14 mouse cellular contexts compared by ENCODE assay signal in the genomic region with DNA sequence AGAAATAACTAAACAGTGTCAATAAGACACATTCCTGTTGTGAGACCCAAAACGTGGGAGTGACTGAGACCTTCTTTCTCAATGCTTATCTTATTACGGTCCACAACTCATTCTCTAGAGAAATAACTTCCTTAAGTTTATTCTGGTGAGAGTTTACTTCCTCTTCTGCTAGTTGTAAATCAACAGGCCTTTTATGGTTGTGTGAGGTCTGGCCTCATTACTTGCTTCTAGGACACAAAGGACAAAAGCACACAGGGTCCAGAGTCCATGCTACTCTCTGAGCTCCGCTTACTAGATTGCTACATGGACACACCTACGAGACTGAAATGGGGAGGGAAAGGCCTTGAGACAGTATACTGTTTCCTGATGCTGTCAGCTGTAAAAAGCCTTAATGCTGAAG. TPM values are rescaled to one million over a fixed set of nuclear protein-coding genes. Genes with fewer than 3 reads are reported as not detected.
A peak's percentile ranks its signal among the peaks of the same experiment; 100 is the strongest.
DNase-seq lines count a peak whose midpoint lies in the region; TF ChIP-seq lines count a peak whose summit lies in the region.
"Had no signal": no experiment of that assay in that cellular context is flagged by ENCODE, and none has a peak within 500 bp of the region (broad histone marks: within the 10 kb centered on the region; RNA-seq: fewer than 3 reads in every experiment).

No protein-coding gene starts in this region.

- in situ Hi-C loops in CH12.LX (cut with MboI; ENCODE audit: low pct_ligation_motif_present, low pct_unique_long_range_greater_than_20kb, low sequenced_read_pairs) = no loop called here

- DNase-seq in gastrocnemius, adult 2 months = no peak
- DNase-seq in gastrocnemius, postnatal 36 days = no peak
- DNase-seq in CH12.LX (ENCODE audit: extremely low read depth) = peak; percentile 18
- DNase-seq in kidney, adult 8-10 months = peak; percentile 49 to 57
- no peak for DNase-seq in urinary bladder, postnatal 4 days (ENCODE audit: low spot score in 2 of 2)
- DNase-seq in embryo, embryonic 10 days (ENCODE audit: low spot score) = no peak
- no peak for DNase-seq in left cerebral cortex, postnatal 4 days

- H3K9ac ChIP-seq in CH12.LX (ENCODE audit: insufficient read depth, low read depth) = no peak overlapping the region
- H3K9ac ChIP-seq: heart, embryonic 12.5 days had no signal

- no peaks in the 10 kb centered on the region for H3K27me3 ChIP-seq in CH12.LX (replicated peaks)
- H3K27me3 ChIP-seq in megakaryocyte, embryonic 14.5 days (replicated peaks) = no peaks in the 10 kb centered on the region
- H3K27me3 ChIP-seq: heart, embryonic 12.5 days had no signal

- no peak for TF ChIP-seq CTCF in gastrocnemius, adult 2 months (IDR thresholded peaks at IDR 0.05)
- no peak for TF ChIP-seq CTCF in CH12.LX (conservative IDR thresholded peaks at IDR 0.05 in 1 of 2, IDR thresholded peaks at IDR 0.05 in 1 of 2; ENCODE audit: low read depth in 2 of 2, low read length in 2 of 2)

- H3K79me2 ChIP-seq in CH12.LX (replicated peaks; ENCODE audit: control insufficient read depth, extremely low read depth, insufficient read depth, poor library complexity, severe bottlenecking) = no peaks in the 10 kb centered on the region

- TF ChIP-seq EP300 in CH12.LX (IDR thresholded peaks at IDR 0.05; ENCODE audit: low read length) = no peak

- intact Hi-C loops in gastrocnemius, adult 2 months (cut with DNase I) = no loop called here
- intact Hi-C loops in gastrocnemius, postnatal 36 days (cut with DNase I) = no loop called here
- intact Hi-C loops in left cerebral cortex, postnatal 4 days (cut with DNase I) = no loop called here

- no peak overlapping the region for H3K27ac ChIP-seq in gastrocnemius, adult 2 months
- H3K27ac ChIP-seq in CH12.LX (ENCODE audit: insufficient read depth, low read depth) = no peak overlapping the region
- H3K27ac ChIP-seq: macrophage had no signal

- dilution Hi-C loops in CH12.LX (cut with MboI; ENCODE audit: extremely low pct_ligation_motif_present, extremely low pct_unique_long_range_greater_than_20kb, low sequenced_read_pairs) = no loop called here

- H3K36me3 ChIP-seq in CH12.LX (replicated peaks in 1 of 2; ENCODE audit: control insufficient read depth in 1 of 2, insufficient read depth in 1 of 2, low read length in 1 of 2) = peaks cover 0 to 4% of the 10 kb centered on the region in 2 experiments
- H3K36me3 ChIP-seq in megakaryocyte, embryonic 14.5 days (replicated peaks; ENCODE audit: low read length) = peaks cover 39% of the 10 kb centered on the region
- H3K36me3 ChIP-seq: G1E; heart, embryonic 12.5 days had no signal

- no peaks in the 10 kb centered on the region for H3K9me3 ChIP-seq in CH12.LX (replicated peaks; ENCODE audit: low read length)
- no peaks in the 10 kb centered on the region for H3K9me3 ChIP-seq in megakaryocyte, embryonic 14.5 days
- H3K9me3 ChIP-seq: G1E; heart, embryonic 12.5 days had no signal

- no peak for TF ChIP-seq POLR2A in CH12.LX (IDR thresholded peaks at IDR 0.05; ENCODE audit: low read depth, low read length)

- peaks cover 5 to 42% of the 10 kb centered on the region in 2 experiments; a peak in 3 of 4 replicates for H3K4me1 ChIP-seq in CH12.LX (ENCODE audit: control insufficient read depth in 1 of 2, insufficient read depth in 2 of 2)
- peaks cover 72% of the 10 kb centered on the region for H3K4me1 ChIP-seq in megakaryocyte, embryonic 14.5 days

- TF ChIP-seq RAD21 in CH12.LX (IDR thresholded peaks at IDR 0.05; ENCODE audit: low read depth, low read length) = no peak

- H3K4me3 ChIP-seq in gastrocnemius, adult 2 months = peak overlapping the region; percentile 7; the same call in 1 of the 2 replicates
- H3K4me3 ChIP-seq in CH12.LX (replicated peaks in 1 of 3; ENCODE audit: low read depth in 2 of 3, low read length in 2 of 3, poor library complexity in 1 of 3) = no peak overlapping the region
- peak overlapping the region; percentile 86 for H3K4me3 ChIP-seq in megakaryocyte, embryonic 14.5 days (replicated peaks)
- H3K4me3 ChIP-seq: erythroblast, embryonic 14.5 days; heart, embryonic 12.5 days had no signal

- no peak overlapping the region for H3K4me2 ChIP-seq in CH12.LX (ENCODE audit: insufficient read depth, low read depth, poor library complexity, severe bottlenecking)
- H3K4me2 ChIP-seq: heart, embryonic 12.5 days had no signal

TF ChIP-seq in CH12.LX, 34 proteins besides CTCF, POLR2A, EP300 and RAD21:
- TF ChIP-seq NELFE (IDR thresholded peaks at IDR 0.05; ENCODE audit: low read depth, low read length) = no peak
- no peak for TF ChIP-seq SMC3 (IDR thresholded peaks at IDR 0.05; ENCODE audit: low read depth, low read length)
- TF ChIP-seq BHLHE40 (IDR thresholded peaks at IDR 0.05; ENCODE audit: low read depth, low read length) = no peak
- no peak for TF ChIP-seq ETS1 (conservative IDR thresholded peaks at IDR 0.05; ENCODE audit: low read depth, low read length)
- TF ChIP-seq CHD2 (IDR thresholded peaks at IDR 0.05; ENCODE audit: low read length) = no peak
- TF ChIP-seq USF1 (IDR thresholded peaks at IDR 0.05; ENCODE audit: low read depth, low read length) = no peak
- TF ChIP-seq SIN3A (IDR thresholded peaks at IDR 0.05; ENCODE audit: low read length) = no peak
- TF ChIP-seq RCOR1 (conservative IDR thresholded peaks at IDR 0.05; ENCODE audit: low read depth, low read length) = no peak
- TF ChIP-seq MAX (IDR thresholded peaks at IDR 0.05; ENCODE audit: low read length) = no peak
- TF ChIP-seq E2F4 (IDR thresholded peaks at IDR 0.05; ENCODE audit: insufficient replicate concordance, low read depth, low read length) = no peak
- no peak for TF ChIP-seq GABPA (IDR thresholded peaks at IDR 0.05; ENCODE audit: insufficient replicate concordance, low read depth, low read length)
- no peak for TF ChIP-seq HCFC1 (IDR thresholded peaks at IDR 0.05; ENCODE audit: low read depth, low read length)
- TF ChIP-seq PAX5 (IDR thresholded peaks at IDR 0.05; ENCODE audit: low read length) = no peak
- TF ChIP-seq CHD1 (IDR thresholded peaks at IDR 0.05; ENCODE audit: low read depth, low read length) = no peak
- no peak for TF ChIP-seq USF2 (conservative IDR thresholded peaks at IDR 0.05; ENCODE audit: low read depth, low read length)
- TF ChIP-seq POLR2AphosphoS2 (IDR thresholded peaks at IDR 0.05; ENCODE audit: low read depth, low read length) = no peak
- no peak for TF ChIP-seq TBP (conservative IDR thresholded peaks at IDR 0.05; ENCODE audit: low read depth, low read length)

RNA-seq across cellular contexts. Expression of a gene that starts 1.9 kb away (rescaled TPM):
- 1 to 10 TPM; 3.7 to 4.0 TPM for total RNA-seq in gastrocnemius, adult 2 months (2021)
- 1 to 10 TPM; 2.6 to 6.0 TPM for total RNA-seq in gastrocnemius, postnatal 36 days (2021)
- total RNA-seq in CH12.LX (2012; rRNA removed) = 1.7 and 2.5 TPM in 2 replicates
- 9.3 and 11.5 TPM in 2 replicates for total RNA-seq in CH12.LX (2014; rRNA removed)
- 23.0 and 24.9 TPM in 2 replicates for polyA plus RNA-seq in CH12.LX (2012; ENCODE audit: insufficient read length, low read depth)
- 1.4 TPM in 1 of 2 replicates, not detected in the other for polyA plus RNA-seq in megakaryocyte, embryonic 14.5 days (2012; ENCODE audit: insufficient read depth, low replicate concordance)
- total RNA-seq in left cerebral cortex, postnatal 4 days (2021) = 1 to 10 TPM; 1.7 to 3.9 TPM
- polyA plus RNA-seq: erythroblast, embryonic 14.5 days; G1E had no signal

RNA-seq across cellular contexts. Expression of a gene that starts 46.4 kb away (rescaled TPM):
- total RNA-seq in gastrocnemius, adult 2 months (2021) = not detected
- total RNA-seq in gastrocnemius, postnatal 36 days (2021) = not detected
- total RNA-seq in CH12.LX (2012; rRNA removed) (14.4 and 14.6 TPM in 2 replicates), CH12.LX (2014; rRNA removed) (not detected in 2 replicates)
- polyA plus RNA-seq in CH12.LX (2012; ENCODE audit: insufficient read length, low read depth) = not detected in 2 replicates
- polyA plus RNA-seq in megakaryocyte, embryonic 14.5 days (2012; ENCODE audit: insufficient read depth, low replicate concordance) = not detected in 2 replicates
- total RNA-seq in left cerebral cortex, postnatal 4 days (2021) = 1 to 10 TPM in 1 of 2 experiments, not detected in 1; 1.6 TPM
- total RNA-seq: G1E had no signal
- polyA plus RNA-seq: erythroblast, embryonic 14.5 days; G1E; heart, embryonic 12.5 days; macrophage had no signal

RNA-seq across cellular contexts. Expression of a gene that starts 47.3 kb away (rescaled TPM):
- 1 to 10 TPM; 5.2 to 8.5 TPM for total RNA-seq in gastrocnemius, adult 2 months (2021)
- 1 to 10 TPM; 5.9 to 7.4 TPM for total RNA-seq in gastrocnemius, postnatal 36 days (2021)
- total RNA-seq in CH12.LX (2012; rRNA removed) (61.4 and 61.7 TPM in 2 replicates), CH12.LX (2014; rRNA removed) (60.5 and 66.4 TPM in 2 replicates)
- polyA plus RNA-seq in CH12.LX (2012; ENCODE audit: insufficient read length, low read depth) = 47.4 and 50.5 TPM in 2 replicates
- polyA plus RNA-seq in megakaryocyte, embryonic 14.5 days (2012; ENCODE audit: insufficient read depth, low replicate concordance) = 6.9 and 19.4 TPM in 2 replicates
- 10 to 100 TPM; 55.5 to 58.4 TPM for total RNA-seq in left cerebral cortex, postnatal 4 days (2021)

RNA-seq across cellular contexts. Expression of a gene that starts 48.9 kb away (rescaled TPM):
- 1 to 10 TPM; 1.6 to 2.3 TPM for total RNA-seq in gastrocnemius, adult 2 months (2021)
- total RNA-seq in gastrocnemius, postnatal 36 days (2021) = 1 to 10 TPM; 1.8 to 2.2 TPM
- total RNA-seq in CH12.LX (2012; rRNA removed) = not detected in 2 replicates
- total RNA-seq in CH12.LX (2014; rRNA removed) = not detected in 2 replicates
- polyA plus RNA-seq in CH12.LX (2012; ENCODE audit: insufficient read length, low read depth) = 0.27 TPM in 1 of 2 replicates, not detected in the other
- not detected in 2 replicates for polyA plus RNA-seq in megakaryocyte, embryonic 14.5 days (2012; ENCODE audit: insufficient read depth, low replicate concordance)
- total RNA-seq in left cerebral cortex, postnatal 4 days (2021) = not detected
- total RNA-seq: G1E; left cerebral cortex, postnatal 25 days had no signal
- polyA plus RNA-seq: cortical plate, adult 2 months; erythroblast, embryonic 14.5 days; G1E had no signal

Comparison
In these comparisons a context has a peak if more than half of its experiments do, and no peak if none do; other contexts are left out.
1. DNase-seq: peak in CH12.LX (single experiment) and kidney, adult 8-10 months (2 of 2); none in gastrocnemius, adult 2 months (single experiment), gastrocnemius, postnatal 36 days (0 of 2), urinary bladder, postnatal 4 days (0 of 2), embryo, embryonic 10 days (single experiment) and left cerebral cortex, postnatal 4 days (single experiment).
2. H3K4me3 ChIP-seq: peak in gastrocnemius, adult 2 months (single experiment) and megakaryocyte, embryonic 14.5 days (single experiment); none in CH12.LX (0 of 3).
3. RNA of a gene that starts 47.3 kb away (total RNA-seq): 60.5 to 66.4 TPM in CH12.LX and 55.5 to 58.4 TPM in left cerebral cortex, postnatal 4 days; 5.2 to 8.5 TPM in gastrocnemius, adult 2 months and 5.9 to 7.4 TPM in gastrocnemius, postnatal 36 days; every median in the first group is over 4 times any median in the second.